Mouse (Mus musculus): ENCODE data around the gene Mrfap1. TPM values are rescaled to one million over a fixed set of nuclear protein-coding genes. Genes with fewer than 3 reads are reported as not detected.
A peak's percentile ranks its signal among the peaks of the same experiment; 100 is the strongest.

Mrfap1 gene
- polyA plus RNA-seq, 1 experiment from 2014 or later: 480 TPM

GRCm38 (mm10) chr5:36747071-36747470 lies 49.5 kb downstream of the Mrfap1 start:
- no peak for ATAC-seq
- WGBS: 78% methylated on average over 7 of the region's 7 CpGs
- H3K27ac ChIP-seq: no peak overlapping the region
- 0 out of 2 replicates have a peak overlapping the region, but pooled peaks have one; percentile 6 for H3K4me3 ChIP-seq (replicated peaks)
- H3K4me2 ChIP-seq (replicated peaks): peak overlapping the region; percentile 93
- peaks cover 11% of the 10 kb centered on the region for H3K4me1 ChIP-seq (replicated peaks)
- no peaks in the 10 kb centered on the region for H3K36me3 ChIP-seq
- no peaks in the 10 kb centered on the region for H3K9me3 ChIP-seq
- no peak overlapping the region for H3K9ac ChIP-seq
- H3K27me3 ChIP-seq (replicated peaks): no peaks in the 10 kb centered on the region

Other genes with a start within 250 kb of the Mrfap1 start
- 30.0 and 30.3 TPM in 2 replicates for gene Tbc1d14, start 203.5 kb downstream of the Mrfap1 start, polyA plus RNA-seq (2015; fragmentation: Nextera tagmentation; extraction: Ambion mirVana)
- gene D5Ertd579e, start 100.7 kb downstream of the Mrfap1 start, polyA plus RNA-seq (2015; fragmentation: Nextera tagmentation; extraction: Ambion mirVana): 15.6 and 16.7 TPM in 2 replicates
- 21.8 and 23.5 TPM in 2 replicates for gene Bloc1s4, start 48.1 kb downstream of the Mrfap1 start, polyA plus RNA-seq (2015; fragmentation: Nextera tagmentation; extraction: Ambion mirVana)
- 26.4 and 30.6 TPM in 2 replicates for gene Man2b2, start 33.9 kb upstream of the Mrfap1 start, polyA plus RNA-seq (2015; fragmentation: Nextera tagmentation; extraction: Ambion mirVana)
- 0.73 and 0.89 TPM in 2 replicates for gene Ppp2r2c, start 71.7 kb upstream of the Mrfap1 start, polyA plus RNA-seq (2015; fragmentation: Nextera tagmentation; extraction: Ambion mirVana)
- 12.1 and 14.6 TPM in 2 replicates for gene Wfs1, start 192.4 kb upstream of the Mrfap1 start, polyA plus RNA-seq (2015; fragmentation: Nextera tagmentation; extraction: Ambion mirVana)